Mouse (Mus musculus) spleen, postnatal 14 days (tissue): Measurements from ENCODE around the gene Tbl1x.

Experiments
- DNase-seq, 2 experiments: peaks; one replicate each; pipeline ENCODE4 v3.0.0; 2021 to 2022; ENCODE audit warnings: low spot score in 2 of 2

The Tbl1x gene

DNA sequence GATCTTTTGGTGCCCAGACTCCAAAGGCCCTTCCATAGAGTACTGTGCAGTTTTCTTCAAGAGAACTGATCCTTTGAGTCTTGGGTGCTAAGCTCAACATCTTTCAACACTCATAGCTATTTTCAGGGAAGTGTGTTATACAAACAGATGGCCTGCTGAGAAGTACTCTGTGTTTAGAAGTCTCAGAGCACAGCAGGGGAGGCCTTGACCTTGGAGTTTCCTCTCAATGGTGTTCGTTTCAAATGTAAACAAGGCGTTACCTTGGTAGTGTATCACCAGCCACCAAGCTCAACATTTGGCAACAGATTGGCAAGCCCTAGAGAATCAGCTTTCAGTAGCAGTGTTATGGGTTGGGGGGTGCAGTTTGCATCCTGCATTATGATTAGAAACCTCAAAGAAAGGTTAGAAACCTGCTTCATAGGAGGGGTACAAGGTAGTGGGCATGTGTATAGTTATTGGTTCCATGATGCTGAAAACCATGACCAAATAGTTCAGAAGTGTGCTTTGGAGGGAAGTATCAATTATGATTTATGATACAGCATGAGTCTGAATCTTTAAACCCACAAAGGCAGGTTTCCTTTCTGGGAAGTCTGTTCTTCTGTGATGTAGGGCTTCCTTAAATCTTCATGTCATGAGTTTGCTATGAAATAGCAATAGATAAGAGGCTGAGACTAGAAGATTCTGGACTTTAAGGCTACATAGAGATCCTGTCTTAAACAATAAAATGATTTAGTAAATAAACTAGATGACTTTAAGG lies 98.3 kb downstream of the Tbl1x start:
- DNase-seq, result no peak

DNA sequence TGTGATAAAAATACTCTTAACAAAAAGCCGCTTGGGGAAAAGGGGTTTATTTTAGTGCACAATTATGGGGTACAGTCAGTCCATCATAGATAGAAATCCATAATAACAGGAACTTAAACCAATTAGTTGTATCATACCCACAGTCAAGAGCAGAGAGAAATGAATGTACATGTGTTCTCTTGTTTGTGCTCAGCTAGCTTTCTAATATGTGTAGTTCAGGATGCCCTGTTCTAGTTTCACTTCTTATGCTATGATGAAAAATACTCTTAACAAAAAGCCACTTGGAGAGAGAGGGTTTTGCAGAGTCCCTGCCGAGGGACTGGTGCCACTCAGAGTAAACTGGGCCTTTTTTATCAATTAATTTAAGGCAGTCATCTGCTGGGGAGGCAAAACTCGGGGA lies 101.1 kb downstream of the Tbl1x start:
- DNase-seq, result no peak

DNA sequence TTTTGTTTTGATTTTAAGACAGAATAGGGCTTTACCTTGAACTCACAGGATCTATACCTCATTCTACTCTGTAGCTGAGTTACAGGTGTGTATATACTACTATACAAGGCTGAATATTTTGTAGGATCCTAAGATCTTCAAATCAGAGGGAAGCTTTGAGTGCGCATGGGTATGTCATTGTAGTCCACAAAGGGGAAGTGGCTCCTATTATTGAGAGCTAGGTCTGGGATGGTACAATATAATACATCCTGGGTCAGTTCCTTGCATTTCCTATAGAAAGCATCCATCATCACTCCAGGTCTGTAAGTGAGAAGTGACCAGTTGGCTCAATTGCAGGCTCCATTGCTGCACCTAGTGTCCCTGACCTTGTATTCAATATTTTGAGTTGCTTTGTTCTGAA lies 102.2 kb downstream of the Tbl1x start:
- no peak for DNase-seq

DNA sequence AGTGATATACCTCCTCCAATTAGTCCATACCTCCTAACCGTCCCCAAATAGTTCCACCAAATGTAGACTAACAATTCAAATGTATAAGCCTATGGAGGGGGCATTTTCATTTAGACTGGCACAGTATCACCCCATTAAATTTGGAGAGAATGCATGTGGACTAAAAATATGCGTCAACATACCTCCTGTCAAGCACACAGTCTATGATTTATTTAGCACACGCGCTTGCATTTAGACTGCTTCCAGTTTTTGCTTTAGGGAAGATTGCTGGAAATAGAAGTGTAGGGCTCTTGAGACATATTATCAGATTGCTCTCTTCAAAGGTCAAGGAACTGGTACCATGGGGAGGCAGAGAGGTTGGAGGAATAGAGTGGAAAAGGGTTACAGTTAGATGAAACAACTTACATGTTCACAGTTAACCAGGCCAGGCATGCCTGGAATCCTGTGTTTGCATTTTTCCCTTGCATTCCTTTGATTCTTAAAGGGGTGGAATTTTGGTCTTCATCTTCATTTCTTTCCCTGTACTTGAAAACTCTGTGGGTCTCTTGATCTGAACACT lies 105.0 kb downstream of the Tbl1x start:
- DNase-seq, result no peak

DNA sequence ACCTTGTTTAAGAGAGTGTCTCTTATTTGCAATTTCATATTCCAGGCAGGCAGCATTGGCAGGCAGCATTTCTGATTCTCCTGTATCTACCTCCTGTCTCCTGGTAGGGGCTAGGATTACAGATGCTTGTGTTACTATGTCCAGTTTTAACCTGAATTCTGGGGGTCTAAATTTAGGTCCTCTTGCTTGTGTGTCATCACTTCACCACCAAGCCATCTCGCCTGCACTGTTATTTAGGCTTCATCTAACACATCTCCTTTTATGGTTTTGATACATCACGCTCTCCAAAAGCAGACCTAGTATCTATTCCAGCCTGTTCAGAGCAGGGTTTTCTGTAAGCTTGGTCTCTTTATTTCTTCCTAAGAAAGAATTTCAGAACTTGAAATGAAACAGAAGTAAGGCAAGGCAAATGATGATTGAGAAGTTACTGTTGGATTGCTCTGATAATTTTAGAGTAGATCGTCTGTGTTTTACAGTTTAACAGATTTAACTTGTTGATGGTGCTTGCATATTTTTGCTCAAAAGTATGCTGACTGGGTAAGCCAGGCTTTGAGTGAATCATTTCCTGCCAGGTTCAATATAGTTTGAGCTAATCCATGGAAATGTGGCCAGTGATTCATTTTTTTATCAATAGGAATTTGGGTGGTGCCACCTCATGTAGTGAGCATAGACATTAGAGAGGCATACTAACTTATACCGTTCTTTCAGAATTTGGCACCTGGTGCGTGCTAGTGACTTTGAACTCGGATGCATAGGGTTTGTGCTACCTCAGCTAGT lies 106.7 kb downstream of the Tbl1x start:
- DNase-seq, result no peak

DNA sequence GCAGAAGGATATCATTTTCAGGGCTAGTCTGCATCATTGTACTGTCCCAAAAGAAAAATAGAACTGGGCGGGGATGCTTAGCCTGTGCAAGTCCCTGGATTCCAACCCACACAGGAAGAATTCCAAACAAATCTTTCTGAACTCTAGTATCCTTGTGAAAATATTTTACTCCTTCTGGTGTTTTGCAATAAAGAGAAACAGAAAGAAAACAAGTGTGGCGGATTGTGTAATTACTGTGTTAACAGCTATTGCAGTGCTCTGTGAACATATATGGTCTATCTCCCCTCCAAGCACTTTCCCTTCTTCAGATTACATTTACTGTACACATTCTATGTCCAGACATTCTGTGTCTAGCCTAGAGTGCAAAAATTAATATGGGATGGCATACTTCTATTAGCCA lies 119.6 kb downstream of the Tbl1x start:
- DNase-seq, result no peak

DNA sequence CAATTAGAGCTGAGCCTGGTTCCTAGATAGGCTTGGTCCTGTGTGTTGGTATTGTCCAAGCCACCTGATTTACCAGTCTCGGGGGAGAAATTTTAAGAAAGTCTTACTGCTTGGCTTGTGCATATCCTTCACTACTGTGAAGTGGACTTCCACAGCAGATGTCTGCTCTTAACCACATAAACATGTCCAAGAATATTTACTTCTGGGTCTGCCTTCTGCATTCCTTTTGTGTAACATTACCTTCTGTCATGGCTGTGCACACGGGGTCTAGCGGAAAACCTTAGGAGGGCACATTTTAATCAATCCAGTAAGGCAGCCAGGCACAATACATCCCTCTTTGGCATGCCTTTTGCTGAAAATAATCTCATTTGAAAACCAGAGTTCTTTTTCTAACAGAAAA lies 125.7 kb downstream of the Tbl1x start:
- DNase-seq, result no peak

DNA sequence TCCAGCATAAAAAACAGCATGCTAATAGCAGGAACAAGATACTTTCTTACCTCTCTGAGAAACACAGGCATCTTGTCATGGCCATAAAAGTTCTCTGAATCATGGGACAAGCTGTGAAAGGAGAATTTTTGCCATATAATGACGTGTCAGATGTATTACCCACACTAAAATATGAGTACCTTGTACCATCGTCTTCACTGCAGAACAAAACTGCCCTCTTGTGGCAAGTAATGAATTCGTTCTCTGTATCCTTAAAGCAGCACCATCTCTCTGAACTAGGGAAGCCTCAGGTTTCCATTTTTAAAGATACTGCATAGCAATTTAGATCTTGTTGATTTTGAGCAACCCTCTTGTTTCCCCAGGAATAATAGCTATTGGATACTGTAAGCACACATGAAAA lies 127.3 kb downstream of the Tbl1x start:
- peak in 1 of 2 experiments; percentile 4 for DNase-seq

DNA sequence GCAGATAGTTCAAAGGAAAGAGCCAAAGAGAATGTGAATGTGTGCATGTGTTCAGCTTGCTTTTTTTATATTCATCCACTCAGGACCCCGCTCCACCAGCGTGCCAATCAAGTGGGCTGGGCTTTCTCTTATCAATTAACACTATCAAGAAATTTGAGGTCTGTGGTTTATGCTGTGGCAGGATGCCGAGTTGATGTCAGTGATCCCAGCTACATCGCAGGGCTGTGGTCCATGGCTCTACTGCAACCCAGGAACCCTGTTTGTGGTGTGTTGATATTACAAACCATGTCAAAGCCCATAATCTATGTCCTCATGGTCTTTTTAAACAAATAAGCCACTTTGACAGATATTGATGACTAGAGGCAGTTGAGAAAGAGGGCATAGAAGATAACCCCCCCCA lies 129.5 kb downstream of the Tbl1x start:
- DNase-seq, result no peak

DNA sequence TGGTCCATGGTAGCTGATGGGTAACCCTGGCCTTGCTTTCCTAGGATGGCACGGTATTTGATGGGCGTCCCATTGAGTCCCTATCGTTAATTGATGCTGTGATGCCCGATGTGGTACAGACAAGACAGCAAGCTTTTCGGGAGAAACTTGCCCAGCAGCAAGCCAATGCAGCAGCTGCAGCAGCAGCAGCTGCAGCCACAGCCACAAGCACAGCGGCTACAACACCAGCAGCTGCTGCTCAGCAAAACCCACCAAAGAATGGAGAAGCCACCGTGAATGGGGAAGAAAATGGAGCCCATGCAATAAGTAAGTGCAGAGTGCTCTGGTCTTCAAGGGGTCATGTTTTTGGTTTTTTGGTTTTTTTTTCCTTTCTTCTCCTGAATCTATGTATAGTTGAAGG lies 135.4 kb downstream of the Tbl1x start:
- DNase-seq, result no peak

DNA sequence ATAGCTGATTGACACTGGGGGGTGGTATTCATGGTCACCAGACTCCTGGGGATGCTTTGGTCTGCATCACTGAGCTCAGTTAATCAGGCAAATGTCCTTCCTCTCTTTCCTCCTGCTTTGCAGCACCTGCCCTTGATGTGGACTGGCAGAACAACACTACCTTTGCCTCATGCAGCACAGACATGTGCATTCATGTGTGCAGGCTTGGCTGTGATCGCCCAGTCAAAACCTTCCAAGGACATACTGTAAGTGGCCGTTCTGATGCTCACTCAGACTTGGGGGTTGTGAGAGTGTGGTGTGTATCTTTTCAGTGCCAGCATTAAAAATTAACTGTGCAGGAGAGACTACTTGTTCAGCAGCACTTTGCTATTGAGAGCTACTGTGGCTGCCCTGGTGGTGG lies 139.4 kb downstream of the Tbl1x start:
- no peak for DNase-seq

DNA sequence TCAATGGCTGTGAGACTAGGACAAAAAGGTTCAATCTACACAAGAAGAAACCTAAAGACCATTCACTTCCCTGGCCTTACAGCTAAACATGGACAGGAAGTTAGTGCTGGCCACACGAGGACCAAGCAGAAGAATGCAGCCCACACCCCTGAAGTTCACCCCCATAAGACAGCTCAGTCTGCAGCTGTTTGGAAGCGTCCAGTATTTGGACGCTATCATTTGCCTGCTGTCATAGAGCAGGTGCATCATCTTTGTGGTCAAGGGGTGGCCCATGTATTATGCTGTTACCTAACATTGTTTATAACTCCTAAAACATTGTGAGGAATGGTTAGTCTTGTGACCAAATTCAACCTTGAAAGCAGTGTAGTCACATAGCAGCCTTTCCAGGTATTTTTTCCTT lies 151.2 kb downstream of the Tbl1x start:
- DNase-seq, result no peak

DNA sequence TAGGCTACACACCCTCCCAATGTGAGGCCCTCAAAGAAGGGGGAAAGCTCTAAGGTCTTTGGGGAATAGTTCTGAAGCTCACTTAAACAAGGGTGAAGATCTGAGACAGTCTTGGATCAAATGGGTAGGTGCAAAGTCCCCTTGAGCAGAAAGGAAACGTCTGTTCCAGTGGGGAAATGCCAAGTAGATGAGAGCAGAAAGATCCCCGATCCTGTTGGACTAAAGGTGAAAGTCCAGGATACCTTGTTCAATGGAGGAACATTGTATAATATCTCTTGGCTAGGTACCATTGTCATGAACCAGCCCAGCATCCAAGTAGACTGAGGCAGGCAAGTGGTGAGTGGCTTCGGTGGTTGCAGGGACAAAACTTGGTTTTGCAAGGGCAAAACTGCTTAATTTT lies 152.5 kb downstream of the Tbl1x start:
- no peak for DNase-seq

DNA sequence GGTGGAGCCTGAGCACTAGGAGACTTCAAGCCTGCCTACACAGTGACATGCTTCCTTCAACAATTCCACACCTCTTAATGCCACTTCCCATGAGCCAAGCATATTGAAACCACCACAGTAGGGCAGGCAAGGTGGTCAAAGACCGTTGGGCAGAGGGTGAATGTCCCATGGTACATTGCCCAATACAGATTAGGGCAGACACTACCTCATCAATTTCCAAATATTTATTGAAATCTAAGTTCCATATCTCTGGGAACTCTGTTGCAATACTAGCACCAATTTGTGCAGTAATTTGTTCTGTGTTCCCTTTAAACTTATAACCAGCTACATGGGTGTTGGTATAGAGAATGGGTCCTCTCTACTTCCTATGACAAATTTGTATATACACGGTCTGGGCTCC lies 154.2 kb downstream of the Tbl1x start:
- DNase-seq, result no peak

DNA sequence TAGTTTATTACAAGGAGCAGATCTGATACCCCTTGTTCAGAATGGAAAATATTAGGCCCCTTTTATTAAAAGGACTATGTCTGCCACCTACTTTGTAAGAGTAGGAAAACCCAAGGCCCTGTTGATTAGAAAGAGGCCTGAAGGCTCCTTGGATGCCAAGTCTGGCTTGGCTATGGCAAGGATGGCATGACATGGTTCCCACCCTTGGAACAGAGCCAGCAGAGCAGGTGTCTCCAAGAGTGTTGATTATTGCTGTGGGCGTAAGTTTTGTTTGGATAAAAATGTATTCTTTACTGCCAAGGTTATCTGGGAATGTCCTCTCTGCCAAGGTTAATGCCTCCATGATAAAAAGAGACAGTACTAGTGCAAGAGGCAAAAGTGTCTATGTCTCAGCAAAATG lies 156.1 kb downstream of the Tbl1x start:
- no peak for DNase-seq

DNA sequence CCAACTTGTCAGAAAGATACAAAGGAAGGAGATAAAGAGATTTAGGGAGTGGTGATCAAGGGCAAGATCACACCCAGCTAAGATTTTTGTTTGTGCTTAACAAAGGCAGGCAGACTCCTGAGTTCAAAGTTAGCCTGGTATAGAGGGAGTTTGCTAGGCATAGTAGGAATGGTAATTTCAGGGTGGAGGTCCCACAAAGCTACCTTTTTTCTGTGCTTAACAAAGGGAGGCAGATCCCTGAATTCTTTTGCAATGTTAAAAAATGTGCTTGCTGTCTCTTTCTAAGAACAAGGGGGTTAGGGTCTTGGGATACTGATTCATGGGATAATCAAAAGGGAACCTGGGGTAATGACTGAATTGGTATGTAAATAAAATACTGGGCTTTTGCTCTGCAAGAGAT lies 156.6 kb downstream of the Tbl1x start:
- DNase-seq, result no peak

DNA sequence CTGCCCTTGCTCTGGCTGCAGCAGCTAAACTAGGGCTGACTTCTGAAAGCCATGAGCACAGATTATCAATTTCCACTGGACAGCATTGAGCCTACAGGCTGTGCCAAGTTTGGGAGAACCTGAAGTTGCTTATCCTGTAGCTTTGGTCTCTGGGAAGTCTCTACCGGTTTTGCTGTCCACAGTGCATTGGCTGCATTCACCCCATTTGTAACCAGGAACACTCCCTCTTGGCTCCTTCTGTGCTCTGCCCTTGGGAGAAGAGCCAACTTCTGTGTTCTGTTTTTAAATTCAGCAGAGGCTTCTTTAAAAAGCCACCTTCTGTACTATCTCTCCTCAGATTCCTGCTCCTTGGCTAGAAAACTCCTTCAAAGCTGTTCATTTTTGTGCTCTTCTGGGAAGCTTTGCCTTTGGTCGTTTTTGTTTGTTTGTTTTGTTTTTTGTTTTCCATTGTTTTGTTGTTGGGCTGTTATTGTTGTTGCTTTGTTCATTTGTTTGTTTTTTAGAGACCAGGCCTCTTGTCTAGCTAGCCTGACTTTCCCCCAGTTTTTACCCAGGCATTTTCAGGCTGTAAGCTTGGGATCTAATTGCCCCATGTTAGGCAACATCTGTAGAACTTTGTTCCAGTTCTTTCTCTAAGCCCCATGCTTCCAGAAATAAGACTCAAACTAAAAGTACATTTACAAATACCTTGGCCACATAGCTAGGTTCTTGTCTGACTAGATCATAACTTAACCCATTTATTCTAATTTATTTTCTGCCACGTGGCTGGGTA lies 159.2 kb downstream of the Tbl1x start:
- no peak for DNase-seq
